Mouse (Mus musculus) cortical plate, adult 2 months (tissue): ENCODE measurements at regions not wholly inside any gene's neighbourhood (a gene's known extent, or its start where the extent isn't known, plus 50 kb on each side); places are given as distances from the start of the nearest gene placed in this dataset.

Experiments
- CTCF ChIP-seq: fragments of 200-500 bp; IDR thresholded peaks from 2 replicates; pipeline ENCODE4 v1.5.1; 2011; ENCODE audit warnings: mild to moderate bottlenecking, control low read depth, low read length; ENCODE audit not compliant: insufficient read depth; ENCODE audit errors: extremely low read depth
- POLR2A ChIP-seq: fragments of 200-500 bp; IDR thresholded peaks from 2 replicates; pipeline ENCODE4 v1.6.1; 2011; ENCODE audit warnings: mild to moderate bottlenecking, low read length, control low read depth; ENCODE audit not compliant: insufficient read depth; ENCODE audit errors: extremely low read depth

GRCm38 (mm10) chr3:143834725-143835124, 370.3 kb downstream of the Lmo4 start:
- TF ChIP-seq CTCF (no peak), POLR2A (no peak)
